21 mouse cellular contexts compared by ENCODE assay signal in genomic region chr2:135015501-135015900, GRCm38 (mm10).
A peak's percentile ranks its signal among the peaks of the same experiment; 100 is the strongest.
DNase-seq lines count a peak whose midpoint lies in the region; ATAC-seq lines count a peak whose summit lies in the region.
"Had no signal": no experiment of that assay in that cellular context is flagged by ENCODE, and none has a peak within 500 bp of the region (broad histone marks: within the 10 kb centered on the region; RNA-seq: fewer than 3 reads in every experiment).

No protein-coding gene starts in this region.

- no peak overlapping the region for H3K27ac ChIP-seq in midbrain, embryonic 11.5 days (ENCODE audit: low read depth, low read length)
- H3K27ac ChIP-seq in midbrain, embryonic 16.5 days (ENCODE audit: low read length) = no peak overlapping the region
- H3K27ac ChIP-seq: embryonic facial prominence, embryonic 13.5 days; embryonic facial prominence, embryonic 15.5 days; forebrain, embryonic 10.5 days; forebrain, embryonic 12.5 days had no signal

- no peak overlapping the region for H3K4me2 ChIP-seq in midbrain, embryonic 11.5 days
- H3K4me2 ChIP-seq in midbrain, embryonic 16.5 days (ENCODE audit: low read length) = no peak overlapping the region
- H3K4me2 ChIP-seq: embryonic facial prominence, embryonic 13.5 days; embryonic facial prominence, embryonic 15.5 days; forebrain, embryonic 12.5 days had no signal

- no peak overlapping the region for H3K9ac ChIP-seq in midbrain, embryonic 11.5 days (ENCODE audit: low read length)
- H3K9ac ChIP-seq in midbrain, embryonic 16.5 days (ENCODE audit: low read depth, low read length) = no peak overlapping the region
- H3K9ac ChIP-seq: embryonic facial prominence, embryonic 13.5 days; embryonic facial prominence, embryonic 15.5 days; forebrain, embryonic 12.5 days had no signal

- DNase-seq in embryo, embryonic 10.5 days (ENCODE audit: low spot score) = peak; percentile 40
- DNase-seq in embryo, embryonic 11 days = no peak
- no peak for DNase-seq in frontal cortex, postnatal 36 days (ENCODE audit: low spot score in 2 of 2)
- peak; percentile 59 for DNase-seq in midbrain, embryonic 11.5 days (ENCODE audit: low spot score, missing footprints)
- no peak for DNase-seq in cerebellum, adult 18-20 months
- DNase-seq: adrenal gland, adult 2 months; adrenal gland, postnatal 10 days; adrenal gland, postnatal 25 days; cerebellum, adult 11-12 months; cerebellum, adult 8-10 months; cerebellum, adult 9-11 months; cerebellum, postnatal 14 days; cerebellum, postnatal 36 days had no signal

- 82% methylated on average over 6 of the region's 6 CpGs for WGBS in midbrain, embryonic 11.5 days
- WGBS in midbrain, embryonic 16.5 days = 73% methylated on average over 6 of the region's 6 CpGs

- H3K27me3 ChIP-seq in midbrain, embryonic 11.5 days (ENCODE audit: control insufficient read depth, insufficient read depth, low read length) = no peaks in the 10 kb centered on the region
- H3K27me3 ChIP-seq in midbrain, embryonic 16.5 days (ENCODE audit: control insufficient read depth, insufficient read depth, low read depth, low read length) = no peaks in the 10 kb centered on the region
- H3K27me3 ChIP-seq: embryonic facial prominence, embryonic 13.5 days; embryonic facial prominence, embryonic 15.5 days; forebrain, embryonic 12.5 days had no signal

- H3K4me3 ChIP-seq in midbrain, embryonic 11.5 days (ENCODE audit: low read depth, low read length) = no peak overlapping the region
- H3K4me3 ChIP-seq in midbrain, embryonic 16.5 days (ENCODE audit: low read depth, low read length) = no peak overlapping the region
- H3K4me3 ChIP-seq: embryonic facial prominence, embryonic 13.5 days; embryonic facial prominence, embryonic 15.5 days; erythroblast, embryonic 14.5 days; forebrain, embryonic 10.5 days; forebrain, embryonic 12.5 days had no signal

- 0 out of 2 replicates have a peak, but pooled peaks have one; percentile 34 for ATAC-seq in frontal cortex, adult (ENCODE audit: low TSS enrichment)
- ATAC-seq in midbrain, embryonic 11.5 days (ENCODE audit: low FRiP score) = no peak
- no peak for ATAC-seq in midbrain, embryonic 16.5 days
- ATAC-seq: forebrain, embryonic 16.5 days had no signal

- H3K36me3 ChIP-seq in midbrain, embryonic 11.5 days (ENCODE audit: control insufficient read depth, insufficient read depth, low read length) = no peaks in the 10 kb centered on the region
- no peaks in the 10 kb centered on the region for H3K36me3 ChIP-seq in midbrain, embryonic 16.5 days (ENCODE audit: control insufficient read depth, insufficient read depth, low read length)
- H3K36me3 ChIP-seq: embryonic facial prominence, embryonic 13.5 days; embryonic facial prominence, embryonic 15.5 days; forebrain, embryonic 10.5 days; forebrain, embryonic 12.5 days had no signal

- H3K4me1 ChIP-seq in midbrain, embryonic 11.5 days (ENCODE audit: control insufficient read depth, insufficient read depth, low read length) = no peaks in the 10 kb centered on the region
- no peaks in the 10 kb centered on the region for H3K4me1 ChIP-seq in midbrain, embryonic 16.5 days (ENCODE audit: control insufficient read depth, insufficient read depth, low read length)
- H3K4me1 ChIP-seq: forebrain, embryonic 10.5 days; forebrain, embryonic 12.5 days had no signal

- H3K9me3 ChIP-seq in midbrain, embryonic 11.5 days (ENCODE audit: control insufficient read depth, low read length) = no peaks in the 10 kb centered on the region
- H3K9me3 ChIP-seq in midbrain, embryonic 16.5 days (replicated peaks; ENCODE audit: control insufficient read depth, low read length, poor library complexity, severe bottlenecking) = no peaks in the 10 kb centered on the region
- H3K9me3 ChIP-seq: embryonic facial prominence, embryonic 13.5 days; embryonic facial prominence, embryonic 15.5 days; forebrain, embryonic 10.5 days; forebrain, embryonic 12.5 days had no signal

Comparison
In these comparisons a context has a peak if more than half of its experiments do, and no peak if none do; other contexts are left out.
1. DNase-seq: peak in embryo, embryonic 10.5 days (single experiment) and midbrain, embryonic 11.5 days (single experiment); none in embryo, embryonic 11 days (single experiment), frontal cortex, postnatal 36 days (0 of 2) and cerebellum, adult 18-20 months (0 of 2).